Mouse (Mus musculus) liver, embryonic 14.5 days (tissue): ENCODE measurements around the gene Snx14. TPM values are rescaled to one million over a fixed set of nuclear protein-coding genes. Genes with fewer than 3 reads are reported as not detected.

Experiments used
- ATAC-seq: fragments of 200-750 bp; cut with Nextera tagmentation; 2 replicates; pipeline ENCODE4 v1.8.0; 2017; ENCODE audit warnings: moderate number of reproducible peaks, mild to moderate bottlenecking, moderate library complexity; ENCODE audit not compliant: insufficient read depth
- DNase-seq, 3 experiments: peaks; one replicate each; pipeline ENCODE4 v3.0.0-alpha.2; 2012 to 2013; ENCODE audit warnings: low read depth in 3 of 3, low spot score in 3 of 3
- H3K27ac ChIP-seq: fragments of 300-500 bp; sonication (generic); 2 replicates; pipeline ENCODE4 v1.5.1; 2014; ENCODE audit warnings: moderate library complexity, mild to moderate bottlenecking, control low read depth, inconsistent platforms
- H3K27me3 ChIP-seq: fragments of 300-500 bp; sonication (generic); 2 replicates; pipeline ENCODE4 v1.6.1; 2014; ENCODE audit warnings: mild to moderate bottlenecking, low read length, moderate library complexity; ENCODE audit not compliant: control insufficient read depth, insufficient read depth
- H3K36me3 ChIP-seq: fragments of 300-500 bp; sonication (generic); replicated peaks from 2 replicates; pipeline ENCODE4 v1.6.1; 2014; ENCODE audit warnings: low read depth; ENCODE audit not compliant: control insufficient read depth, insufficient read depth
- H3K4me1 ChIP-seq, 2 experiments: fragments of 200-500 bp in 1 of 2; fragments of 300-500 bp in 1 of 2; sonication (generic) in 1 of 2; replicated peaks; 2 replicates each; pipeline ENCODE4 v1.6.1; 2012 to 2014; ENCODE audit warnings: antibody characterized with exemption in 1 of 2, inconsistent platforms in 1 of 2, low read length in 1 of 2; ENCODE audit not compliant: control insufficient read depth in 2 of 2, insufficient read depth in 2 of 2
- H3K4me2 ChIP-seq: fragments of 300-500 bp; sonication (generic); 2 replicates; pipeline ENCODE4 v1.6.1; 2014; ENCODE audit warnings: low read depth, mild to moderate bottlenecking, control low read depth, moderate library complexity
- H3K4me3 ChIP-seq, 2 experiments: fragments of 200-500 bp in 1 of 2; fragments of 300-500 bp in 1 of 2; sonication (generic) in 1 of 2; 2 replicates each; pipeline ENCODE4 v1.5.1; 2012 to 2014; ENCODE audit warnings: low read depth in 2 of 2, low read length in 2 of 2, mild to moderate bottlenecking in 2 of 2, control low read depth in 1 of 2, inconsistent platforms in 1 of 2, moderate library complexity in 1 of 2; ENCODE audit not compliant: insufficient read depth in 1 of 2
- H3K9ac ChIP-seq: fragments of 300-500 bp; sonication (generic); replicated peaks from 2 replicates; pipeline ENCODE4 v1.6.1; 2014; ENCODE audit warnings: mild to moderate bottlenecking, control low read depth, moderate library complexity
- H3K9me3 ChIP-seq: fragments of 300-500 bp; sonication (generic); 2 replicates; pipeline ENCODE4 v1.6.1; 2016; ENCODE audit warnings: low read length, mixed read lengths; ENCODE audit not compliant: control insufficient read depth
- CTCF ChIP-seq: IDR thresholded peaks from 2 replicates; pipeline ENCODE4 v1.5.1; 2016; ENCODE audit warnings: antibody characterized with exemption, low read depth, control low read depth
- EP300 ChIP-seq: IDR thresholded peaks from 2 replicates; pipeline ENCODE4 v1.6.1; 2016; ENCODE audit warnings: antibody characterized with exemption, low read depth
- WGBS: fragments of 180-500 bp; shearing (Covaris S2); extraction: QIAGEN DNeasy Blood & Tissue Kit; methylation state at CpG from one replicate; pipeline ENCODE4 v1.1.7; 2014; ENCODE audit not compliant: insufficient replicate concordance; 5-methylcytosine and 5-hydroxymethylcytosine counted together
- polyA plus RNA-seq, 2 experiments: library from polyadenylated mRNA; depleted of rRNA in 1 of 2; stranded (reverse) in 1 of 2; unstranded in 1 of 2; fragments of >200 nt; fragmentation: Nextera tagmentation in 1 of 2; extraction: Ambion mirVana in 1 of 2; gene quantifications; 2 replicates each; pipeline versions ENCODE4 v1.2.1 to v1.2.3; 2012 to 2014

The Snx14 gene
- polyA plus RNA-seq, 2 experiments = 8.6 to 9.9 TPM

GRCm38 (mm10) chr9:88416752-88417151, 22.0 kb downstream of the Snx14 start:
- no peak for DNase-seq
- H3K4me3 ChIP-seq = no peak overlapping the region
- 58% methylated on average over 1 of the region's 1 CpGs for WGBS
- H3K9ac ChIP-seq = no peak overlapping the region
- H3K27me3 ChIP-seq = no peaks in the 10 kb centered on the region
- H3K9me3 ChIP-seq = no peaks in the 10 kb centered on the region
- no peak overlapping the region for H3K4me2 ChIP-seq
- no peaks in the 10 kb centered on the region for H3K36me3 ChIP-seq
- no peaks in the 10 kb centered on the region for H3K4me1 ChIP-seq
- H3K27ac ChIP-seq = no peak overlapping the region
- TF ChIP-seq EP300 (no peak), CTCF (no peak)
- ATAC-seq = no peak

GRCm38 (mm10) chr9:88409978-88410377, 28.8 kb downstream of the Snx14 start:
- no peak for ATAC-seq
- Histone ChIP-seq H3K27ac (no peak overlapping the region), H3K9ac (no peak overlapping the region), H3K4me3 (no peak overlapping the region), H3K27me3 (no peaks in the 10 kb centered on the region), H3K4me1 (no peaks in the 10 kb centered on the region), H3K4me2 (no peak overlapping the region), H3K9me3 (no peaks in the 10 kb centered on the region), H3K36me3 (no peaks in the 10 kb centered on the region; the same call in 1 of the 2 replicates)
- TF ChIP-seq EP300 = no peak
- TF ChIP-seq CTCF = no peak
- 85% methylated on average over 2 of the region's 2 CpGs for WGBS
- no peak for DNase-seq

- DNase-seq (no peak), ATAC-seq (peak; percentile 62; the same call in 1 of the 2 replicates)
- Histone ChIP-seq H3K4me2 (peak overlapping the region; percentile 9), H3K36me3 (peaks cover 2% of the 10 kb centered on the region), H3K4me3 (no peak overlapping the region), H3K9ac (no peak overlapping the region), H3K9me3 (no peaks in the 10 kb centered on the region), H3K27me3 (no peaks in the 10 kb centered on the region), H3K27ac (no peak overlapping the region), H3K4me1 (peaks cover 0 to 4% of the 10 kb centered on the region in 2 experiments; a peak in 1 of 4 replicates)
- TF ChIP-seq EP300 (no peak), CTCF (no peak)
- WGBS = 50% methylated on average over 6 of the region's 6 CpGs
Observed at GRCm38 (mm10) chr9:88404515-88404914, 34.2 kb downstream of the Snx14 start.

GRCm38 (mm10) chr9:88404088-88404487, 34.7 kb downstream of the Snx14 start:
- H3K27me3 ChIP-seq = no peaks in the 10 kb centered on the region
- no peak overlapping the region for H3K9ac ChIP-seq
- no peak overlapping the region for H3K27ac ChIP-seq
- peaks cover 0 to 4% of the 10 kb centered on the region in 2 experiments; a peak in 1 of 4 replicates for H3K4me1 ChIP-seq
- DNase-seq (peak; percentile 56 to 62 (median 56)), ATAC-seq (peak; percentile 86)
- WGBS = 23% methylated on average over 10 of the region's 10 CpGs
- H3K36me3 ChIP-seq = peaks cover 2% of the 10 kb centered on the region; the same call in 1 of the 2 replicates
- peak overlapping the region; percentile 9 for H3K4me2 ChIP-seq
- H3K4me3 ChIP-seq = no peak overlapping the region
- no peaks in the 10 kb centered on the region for H3K9me3 ChIP-seq
- TF ChIP-seq EP300 = no peak; the same call in 1 of the 2 replicates
- TF ChIP-seq CTCF = no peak

- no peak for DNase-seq
- 41% methylated on average over 1 of the region's 1 CpGs for whole genome bisulfite sequencing
- peak; percentile 7; the same call in 1 of the 2 replicates for TF ChIP-seq CTCF
- no peak for TF ChIP-seq EP300
Observed at GRCm38 (mm10) chr9:88398461-88398860, 40.3 kb downstream of the Snx14 start.

More at GRCm38 (mm10) chr9:88398461-88398860, 40.3 kb downstream of the Snx14 start:
- Histone ChIP-seq H3K36me3 (peaks cover 2% of the 10 kb centered on the region; the same call in 1 of the 2 replicates), H3K27ac (no peak overlapping the region), H3K4me3 (no peak overlapping the region), H3K27me3 (no peaks in the 10 kb centered on the region), H3K9ac (no peak overlapping the region), H3K4me2 (no peak overlapping the region), H3K4me1 (no peaks in the 10 kb centered on the region), H3K9me3 (no peaks in the 10 kb centered on the region)
- no peak for ATAC-seq
